Mouse (Mus musculus) stomach, postnatal 0 days (tissue): ENCODE data around the gene Ntf5. TPM values are rescaled to one million over a fixed set of nuclear protein-coding genes. Genes with fewer than 3 reads are reported as not detected.
"Not testable (repeated sequence)": the region's sequence is repeated elsewhere in the genome, so short reads cannot be mapped to it uniquely, and the experiment has no call there.

ENCODE experiments used
- ATAC-seq: fragments of 200-750 bp; cut with Nextera tagmentation; 2 replicates; pipeline ENCODE4 v1.8.0; 2017; ENCODE audit not compliant: low FRiP score, low TSS enrichment
- DNase-seq: peaks from one replicate; pipeline ENCODE4 v3.0.0-alpha.2; 2016; ENCODE audit warnings: low spot score
- H3K27ac ChIP-seq: fragments of 300-500 bp; sonication (generic); replicated peaks from 2 replicates; pipeline ENCODE4 v1.5.1; 2014; ENCODE audit warnings: mild to moderate bottlenecking, control low read depth
- H3K27me3 ChIP-seq: fragments of 300-500 bp; sonication (generic); 2 replicates; pipeline ENCODE4 v1.6.1; 2014; ENCODE audit warnings: low read length; ENCODE audit not compliant: control insufficient read depth, insufficient read depth
- H3K36me3 ChIP-seq: fragments of 300-500 bp; sonication (generic); 2 replicates; pipeline ENCODE4 v1.6.1; 2014; ENCODE audit warnings: low read length, mixed read lengths; ENCODE audit not compliant: control insufficient read depth, insufficient read depth
- H3K4me1 ChIP-seq: fragments of 300-500 bp; sonication (generic); replicated peaks from 2 replicates; pipeline ENCODE4 v1.6.1; 2014; ENCODE audit warnings: antibody characterized with exemption; ENCODE audit not compliant: control insufficient read depth, insufficient read depth
- H3K4me2 ChIP-seq: fragments of 300-500 bp; sonication (generic); replicated peaks from 2 replicates; pipeline ENCODE4 v1.6.1; 2014; ENCODE audit warnings: low read depth, mild to moderate bottlenecking, control low read depth, moderate library complexity
- H3K4me3 ChIP-seq: fragments of 300-500 bp; sonication (generic); 2 replicates; pipeline ENCODE4 v1.5.1; 2014; ENCODE audit warnings: low read depth, low read length, control low read depth
- H3K9ac ChIP-seq: fragments of 300-500 bp; sonication (generic); 2 replicates; pipeline ENCODE4 v1.6.1; 2014; ENCODE audit warnings: mild to moderate bottlenecking, low read length, control low read depth, mixed read lengths
- H3K9me3 ChIP-seq: fragments of 300-500 bp; sonication (generic); 2 replicates; pipeline ENCODE4 v1.6.1; 2016; ENCODE audit warnings: low read length; ENCODE audit not compliant: control insufficient read depth
- CTCF ChIP-seq: IDR thresholded peaks from 2 replicates; pipeline ENCODE4 v1.5.1; 2016; ENCODE audit warnings: antibody characterized with exemption, low read depth, mild to moderate bottlenecking, moderate library complexity
- EP300 ChIP-seq: optimal IDR thresholded peaks from 2 replicates; pipeline ENCODE3; 2016; ENCODE audit warnings: antibody characterized with exemption
- WGBS: fragments of 180-500 bp; shearing (Covaris S2); extraction: QIAGEN DNeasy Blood & Tissue Kit; methylation state at CpG from one replicate; pipeline ENCODE4 v1.1.7; 2014; 5-methylcytosine and 5-hydroxymethylcytosine counted together
- polyA plus RNA-seq: library from polyadenylated mRNA; unstranded; fragments of >200 nt; fragmentation: Nextera tagmentation; extraction: Ambion mirVana; gene quantifications from 2 replicates; pipeline ENCODE4 v1.2.1, GENCODE M21; 2015

Gene Ntf5
- polyA plus RNA-seq, 1 experiment from 2014 or later, result 1.5 TPM

- ATAC-seq, result no peak
- no peaks in the 10 kb centered on the region for H3K4me1 ChIP-seq
- H3K9ac ChIP-seq, result no peak overlapping the region
- no peak for DNase-seq
- no peak overlapping the region for H3K4me2 ChIP-seq
- H3K4me3 ChIP-seq, result no peak overlapping the region
- no peaks in the 10 kb centered on the region for H3K27me3 ChIP-seq
- no peak overlapping the region for H3K27ac ChIP-seq
- no peak for TF ChIP-seq EP300
- no peak for TF ChIP-seq CTCF
- no peaks in the 10 kb centered on the region for H3K9me3 ChIP-seq
- peaks cover 29% of the 10 kb centered on the region for H3K36me3 ChIP-seq
- 87% methylated on average over 8 of the region's 8 CpGs for WGBS
Measured at GRCm38 (mm10) chr7:45374620-45375019, 38.9 kb upstream of the Ntf5 start.

- Histone ChIP-seq H3K9me3 (no peaks in the 10 kb centered on the region), H3K4me1 (no peaks in the 10 kb centered on the region), H3K36me3 (peaks cover 36% of the 10 kb centered on the region), H3K4me2 (no peak overlapping the region), H3K27ac (no peak overlapping the region), H3K27me3 (no peaks in the 10 kb centered on the region), H3K4me3 (no peak overlapping the region), H3K9ac (no peak overlapping the region)
- DNase-seq (no peak), ATAC-seq (no peak)
- WGBS, result 96% methylated on average over 1 of the region's 1 CpGs
- no peak for TF ChIP-seq CTCF
- no peak for TF ChIP-seq EP300
Measured at GRCm38 (mm10) chr7:45376057-45376456, 37.4 kb upstream of the Ntf5 start.

DNA sequence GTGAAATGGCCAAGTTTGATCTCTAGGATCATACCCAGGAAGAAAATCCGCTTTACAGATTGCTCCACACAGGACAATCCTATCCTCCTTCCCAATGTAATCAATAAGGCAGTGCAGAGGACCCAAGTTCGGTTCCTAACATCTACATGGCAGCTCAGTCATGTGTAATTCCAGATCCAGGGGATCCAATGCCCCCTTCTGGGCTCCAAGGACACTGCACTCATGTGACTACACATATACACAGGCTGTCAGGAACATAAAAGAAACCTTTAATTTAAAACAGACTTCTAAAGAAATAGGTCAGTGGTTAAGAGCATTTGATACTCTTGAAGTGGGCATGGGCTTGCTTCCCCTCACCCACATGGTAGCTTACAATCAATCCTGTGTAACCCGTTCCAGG, 27.4 kb upstream of the Ntf5 start:
- Histone ChIP-seq H3K27ac (no peak overlapping the region), H3K4me2 (no peak overlapping the region), H3K9me3 (no peaks in the 10 kb centered on the region), H3K4me3 (no peak overlapping the region), H3K27me3 (no peaks in the 10 kb centered on the region), H3K4me1 (no peaks in the 10 kb centered on the region), H3K36me3 (peaks cover 60% of the 10 kb centered on the region), H3K9ac (no peak overlapping the region)
- TF ChIP-seq CTCF, result peak; percentile 55
- no peak for TF ChIP-seq EP300
- WGBS, result 93% methylated on average over 3 of the region's 3 CpGs
- DNase-seq, result no peak
- ATAC-seq, result no peak

GRCm38 (mm10) chr7:45395129-45395541, 18.4 kb upstream of the Ntf5 start:
- H3K36me3 ChIP-seq, result peaks cover 14% of the 10 kb centered on the region; the same call in 1 of the 2 replicates
- peak overlapping the region; percentile 69 for H3K4me2 ChIP-seq
- H3K4me3 ChIP-seq, result peak overlapping the region; percentile 75
- peak overlapping the region; percentile 97 for H3K27ac ChIP-seq
- H3K9me3 ChIP-seq, result no peaks in the 10 kb centered on the region
- no peak for TF ChIP-seq CTCF
- no peak for TF ChIP-seq EP300
- ATAC-seq, result peak; percentile 76
- H3K9ac ChIP-seq, result peak overlapping the region; percentile 80
- H3K27me3 ChIP-seq, result no peaks in the 10 kb centered on the region
- no peak for DNase-seq
- WGBS, result 0% methylated on average over 19 of the region's 20 CpGs
- peaks cover 4% of the 10 kb centered on the region; the same call in 1 of the 2 replicates for H3K4me1 ChIP-seq

DNA sequence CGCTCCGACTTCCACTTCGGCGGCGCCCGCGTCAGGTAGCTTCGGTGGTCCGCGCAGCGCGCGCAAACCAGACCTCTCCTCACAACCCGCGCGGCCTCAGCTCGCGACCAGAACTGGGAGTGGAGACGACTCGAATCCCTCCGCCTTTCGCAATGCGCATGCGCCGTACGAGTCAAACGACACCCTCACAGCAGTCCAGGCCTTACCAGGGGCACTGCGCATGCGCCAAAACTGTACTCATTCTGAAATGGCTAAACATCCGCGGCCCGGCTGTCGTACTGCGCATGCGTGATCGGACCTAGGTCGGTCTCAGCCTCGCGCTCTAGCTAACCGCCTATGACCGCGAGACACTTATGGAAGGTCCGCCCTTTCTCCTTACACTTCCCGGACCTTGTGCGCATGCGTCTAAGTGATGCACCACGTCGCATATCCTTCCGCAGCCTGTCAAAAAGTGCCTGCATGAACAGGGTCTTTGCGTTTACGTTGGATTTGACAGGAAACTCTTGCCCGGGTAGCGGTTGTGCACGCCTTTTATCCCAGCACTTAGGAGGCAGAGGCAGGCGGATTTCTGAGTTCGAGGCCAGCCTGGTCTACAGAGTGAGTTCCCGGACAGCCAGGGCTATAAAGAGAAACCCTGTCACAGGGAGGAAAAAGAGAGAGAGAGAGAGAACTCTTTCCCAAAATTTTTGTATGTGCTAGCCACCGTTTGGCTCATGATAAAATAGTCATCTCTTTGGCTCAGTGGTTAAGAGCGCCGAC, 17.7 kb upstream of the Ntf5 start, which contains the start of gene Snrnp70:
Snrnp70 (minus strand) TSS at position 165 of the 759 bp plus-strand sequence.
- TF ChIP-seq CTCF (no peak), EP300 (no peak)
- WGBS, result under 1% methylated on average over 60 of the region's 60 CpGs
- H3K9ac ChIP-seq, result peak within 1 kb of the TSS; percentile 80

GRCm38 (mm10) chr7:45396337-45396775, 17.1 kb upstream of the Ntf5 start:
- Histone ChIP-seq H3K36me3 (peaks cover 12% of the 10 kb centered on the region; the same call in 1 of the 2 replicates), H3K4me2 (peak overlapping the region; percentile 58), H3K27ac (peak overlapping the region; percentile 81), H3K4me3 (peak overlapping the region; percentile 75)
- H3K27me3 ChIP-seq, H3K9ac ChIP-seq, H3K9me3 ChIP-seq, H3K4me1 ChIP-seq, DNase-seq: not testable (repeated sequence)
- peak; percentile 48 for ATAC-seq
- TF ChIP-seq CTCF, result peak; percentile 59
- 3% methylated on average over 3 of the region's 3 CpGs for WGBS

More for the DNA sequence above, 17.7 kb upstream of the Ntf5 start, which contains the start of gene Snrnp70:
- H3K4me1 ChIP-seq, result peaks cover 4% of the 10 kb centered on the region; the same call in 1 of the 2 replicates
- peak within 1 kb of the TSS; percentile 97 for H3K27ac ChIP-seq
- DNase-seq (peak; percentile 100), ATAC-seq (peak; percentile 98)
- H3K9me3 ChIP-seq, result no peaks in the 10 kb centered on the region
- H3K36me3 ChIP-seq, result peaks cover 12% of the 10 kb centered on the region; the same call in 1 of the 2 replicates
- H3K4me3 ChIP-seq, result peak within 1 kb of the TSS; percentile 75
- peak within 1 kb of the TSS; percentile 69 for H3K4me2 ChIP-seq
- H3K27me3 ChIP-seq, result no peaks in the 10 kb centered on the region
